Mouse (Mus musculus) neutrophil, adult 5-6 weeks (primary cell): ENCODE data around the gene Serp1. TPM values are rescaled to one million over a fixed set of nuclear protein-coding genes. Genes with fewer than 3 reads are reported as not detected.
"Not testable (repeated sequence)": the region's sequence is repeated elsewhere in the genome, so short reads cannot be mapped to it uniquely, and the experiment has no call there.

ENCODE experiments used
- ATAC-seq: fragments of 151-379, 151-347 bp; 2 replicates; pipeline ENCODE4 v1.8.0; 2017; ENCODE audit warnings: mild to moderate bottlenecking, moderate TSS enrichment; ENCODE audit not compliant: insufficient number of reproducible peaks, poor library complexity, low FRiP score, severe bottlenecking; ENCODE audit errors: extremely low read depth
- total RNA-seq: library from RNA; stranded (forward); fragments of 200-1000 nt; gene quantifications from 2 replicates; pipeline ENCODE4 v1.2.3, GENCODE M21; 2017

Gene Serp1
- total RNA-seq, 1 experiment from 2014 or later: 375 TPM

GRCm38 (mm10) chr3:58512740-58513139 lies 13.0 kb downstream of the Serp1 start:
- no peak for ATAC-seq

GRCm38 (mm10) chr3:58511581-58511980 lies 14.1 kb downstream of the Serp1 start:
- peak; percentile 46; the same call in 1 of the 2 replicates for ATAC-seq

GRCm38 (mm10) chr3:58508020-58508750 lies 17.5 kb downstream of the Serp1 start:
- peak; percentile 79 for ATAC-seq

- ATAC-seq: no peak
Observed at GRCm38 (mm10) chr3:58504676-58505075, 21.0 kb downstream of the Serp1 start.

- ATAC-seq: no peak
Observed at GRCm38 (mm10) chr3:58503720-58504333, 21.9 kb downstream of the Serp1 start.

GRCm38 (mm10) chr3:58501961-58502360 lies 23.7 kb downstream of the Serp1 start:
- peak; percentile 83 for ATAC-seq

GRCm38 (mm10) chr3:58493621-58494020 lies 32.1 kb downstream of the Serp1 start:
- no peak for ATAC-seq

GRCm38 (mm10) chr3:58490787-58491186 lies 34.9 kb downstream of the Serp1 start:
- peak; percentile 69 for ATAC-seq

GRCm38 (mm10) chr3:58487999-58488775 lies 37.5 kb downstream of the Serp1 start:
- no peak; the same call in 1 of the 2 replicates for ATAC-seq

- ATAC-seq: 0 out of 2 replicates have a peak, but pooled peaks have one; percentile 34
Observed at GRCm38 (mm10) chr3:58487121-58487520, 38.6 kb downstream of the Serp1 start.

GRCm38 (mm10) chr3:58485883-58486282 lies 39.8 kb downstream of the Serp1 start:
- peak; percentile 88 for ATAC-seq

- ATAC-seq: no peak
Observed at GRCm38 (mm10) chr3:58478755-58479455, 46.8 kb downstream of the Serp1 start.

GRCm38 (mm10) chr3:58475298-58475697 lies 50.4 kb downstream of the Serp1 start:
- ATAC-seq: not testable (repeated sequence)

Other genes starting within 250 kb of the Serp1 start
- 37.7 and 48.1 TPM in 2 replicates for gene Tsc22d2, start 111.2 kb downstream of the Serp1 start, total RNA-seq
- gene Eif2a, start 71 bp downstream of the Serp1 start, total RNA-seq: 33.6 and 43.1 TPM in 2 replicates
- 190 and 211 TPM in 2 replicates for gene Selenot, start 50.7 kb upstream of the Serp1 start, total RNA-seq
- not detected in 2 replicates for gene Erich6, start 111.3 kb upstream of the Serp1 start, total RNA-seq
- gene Siah2, start 166.5 kb upstream of the Serp1 start, total RNA-seq: 12.7 and 14.7 TPM in 2 replicates